Mouse (Mus musculus) limb, embryonic 14.5 days (tissue): ENCODE measurements around the gene Pax2. TPM values are rescaled to one million over a fixed set of nuclear protein-coding genes. Genes with fewer than 3 reads are reported as not detected.

Experiments
- ATAC-seq: fragments of 200-750 bp; cut with Nextera tagmentation; 2 replicates; pipeline ENCODE4 v1.8.0; 2017; ENCODE audit warnings: low read depth, moderate number of reproducible peaks, moderate TSS enrichment; ENCODE audit not compliant: low FRiP score
- DNase-seq: peaks from one replicate; pipeline ENCODE4 v3.0.0-alpha.2; 2015; ENCODE audit warnings: low spot score
- H3K27ac ChIP-seq: fragments of 300-500 bp; sonication (generic); replicated peaks from 2 replicates; pipeline ENCODE4 v1.5.1; 2014; ENCODE audit warnings: low read depth, mild to moderate bottlenecking, low read length, moderate library complexity, mixed read lengths
- H3K27me3 ChIP-seq: fragments of 300-500 bp; sonication (generic); 2 replicates; pipeline ENCODE4 v1.6.1; 2014; ENCODE audit warnings: low read length, mixed read lengths; ENCODE audit not compliant: control insufficient read depth, insufficient read depth
- H3K36me3 ChIP-seq: fragments of 300-500 bp; sonication (generic); 2 replicates; pipeline ENCODE4 v1.6.1; 2014; ENCODE audit warnings: mild to moderate bottlenecking, low read length, moderate library complexity, mixed read lengths; ENCODE audit not compliant: control insufficient read depth, insufficient read depth
- H3K4me1 ChIP-seq: fragments of 300-500 bp; sonication (generic); 2 replicates; pipeline ENCODE4 v1.6.1; 2014; ENCODE audit warnings: antibody characterized with exemption, low read length, mixed read lengths; ENCODE audit not compliant: control insufficient read depth, insufficient read depth
- H3K4me2 ChIP-seq: fragments of 300-500 bp; sonication (generic); replicated peaks from 2 replicates; pipeline ENCODE4 v1.6.1; 2014; ENCODE audit warnings: low read depth, mild to moderate bottlenecking, low read length, moderate library complexity; ENCODE audit not compliant: severe bottlenecking
- H3K4me3 ChIP-seq: fragments of 300-500 bp; sonication (generic); replicated peaks from 2 replicates; pipeline ENCODE4 v1.5.1; 2014; ENCODE audit warnings: low read length
- H3K9ac ChIP-seq: fragments of 300-500 bp; sonication (generic); 2 replicates; pipeline ENCODE4 v1.6.1; 2014; ENCODE audit warnings: mild to moderate bottlenecking, low read depth, low read length, moderate library complexity; ENCODE audit not compliant: severe bottlenecking
- H3K9me3 ChIP-seq: fragments of 300-500 bp; sonication (generic); 2 replicates; pipeline ENCODE4 v1.6.1; 2016; ENCODE audit warnings: low read length; ENCODE audit not compliant: control insufficient read depth
- POLR2A ChIP-seq: fragments of 200-500 bp; IDR thresholded peaks from 2 replicates; pipeline ENCODE4 v1.8.0; 2012; ENCODE audit warnings: inconsistent platforms, mild to moderate bottlenecking, moderate library complexity, borderline replicate concordance; ENCODE audit not compliant: insufficient read depth, insufficient read length; ENCODE audit errors: extremely low read depth
- WGBS: fragments of 180-500 bp; shearing (Covaris S2); extraction: QIAGEN DNeasy Blood & Tissue Kit; methylation state at CpG from one replicate; pipeline ENCODE4 v1.1.7; 2014; 5-methylcytosine and 5-hydroxymethylcytosine counted together
- polyA plus RNA-seq, 2 experiments: library from polyadenylated mRNA; depleted of rRNA in 1 of 2; stranded (reverse) in 1 of 2; unstranded in 1 of 2; fragments of >200 nt; fragmentation: Nextera tagmentation in 1 of 2; extraction: Ambion mirVana in 1 of 2; gene quantifications; 2 replicates each; pipeline versions ENCODE4 v1.2.1 to v1.2.3; 2012 to 2014

Pax2 gene
- polyA plus RNA-seq, 2 experiments, result 0.05 TPM; not detected in 1

DNA sequence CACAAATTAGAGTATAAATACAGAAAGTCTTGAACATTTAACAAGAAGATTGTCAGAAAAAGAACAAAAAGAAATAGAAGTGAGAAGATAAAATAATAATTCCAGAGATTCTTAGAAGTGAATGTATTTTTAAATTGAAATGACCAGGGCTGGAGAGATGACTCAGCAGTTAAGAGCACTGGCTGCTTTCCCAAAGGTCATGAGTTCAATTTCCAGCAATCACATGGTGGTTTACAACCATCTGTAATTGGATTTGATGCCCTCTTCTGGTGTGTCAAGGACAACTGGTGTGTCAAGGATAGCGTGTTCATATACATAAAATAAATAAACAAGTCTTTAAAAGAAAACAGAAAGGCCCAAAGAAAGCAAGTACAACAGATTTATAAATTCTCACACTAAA, 102.8 kb downstream of the Pax2 start:
- Histone ChIP-seq H3K27ac (no peak overlapping the region), H3K9me3 (no peaks in the 10 kb centered on the region), H3K27me3 (no peaks in the 10 kb centered on the region), H3K4me2 (no peak overlapping the region), H3K36me3 (no peaks in the 10 kb centered on the region), H3K9ac (no peak overlapping the region), H3K4me3 (no peak overlapping the region), H3K4me1 (no peaks in the 10 kb centered on the region)
- WGBS, result 92% methylated on average over 1 of the region's 1 CpGs
- no peak for TF ChIP-seq POLR2A
- ATAC-seq (no peak), DNase-seq (no peak)

DNA sequence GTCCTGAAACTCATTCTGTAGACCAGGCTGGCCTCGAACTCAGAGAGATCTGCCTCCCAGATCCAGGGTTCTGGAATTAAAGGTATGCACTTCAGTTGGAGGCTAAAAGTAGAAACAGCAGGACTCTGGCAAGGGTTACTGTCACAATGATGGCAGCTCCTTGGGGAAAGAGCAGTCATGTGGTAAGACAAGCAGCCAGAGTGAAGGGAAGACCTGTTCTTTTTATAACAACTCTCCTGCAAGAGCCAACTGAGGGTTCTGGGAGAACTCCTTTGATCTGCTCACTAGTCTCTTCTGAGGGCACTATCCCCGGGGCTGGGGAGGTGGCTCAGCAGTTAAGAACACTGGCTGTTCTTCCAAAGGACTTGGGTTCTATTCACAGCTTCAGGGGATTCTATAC, 112.9 kb downstream of the Pax2 start:
- ATAC-seq (no peak), DNase-seq (no peak)
- Histone ChIP-seq H3K9me3 (no peaks in the 10 kb centered on the region), H3K36me3 (no peaks in the 10 kb centered on the region), H3K9ac (no peak overlapping the region), H3K27me3 (peaks cover 4% of the 10 kb centered on the region; the same call in 1 of the 2 replicates), H3K4me2 (no peak overlapping the region), H3K4me3 (no peak overlapping the region), H3K27ac (no peak overlapping the region), H3K4me1 (no peaks in the 10 kb centered on the region)
- WGBS, result 46% methylated on average over 2 of the region's 2 CpGs
- TF ChIP-seq POLR2A, result no peak

DNA sequence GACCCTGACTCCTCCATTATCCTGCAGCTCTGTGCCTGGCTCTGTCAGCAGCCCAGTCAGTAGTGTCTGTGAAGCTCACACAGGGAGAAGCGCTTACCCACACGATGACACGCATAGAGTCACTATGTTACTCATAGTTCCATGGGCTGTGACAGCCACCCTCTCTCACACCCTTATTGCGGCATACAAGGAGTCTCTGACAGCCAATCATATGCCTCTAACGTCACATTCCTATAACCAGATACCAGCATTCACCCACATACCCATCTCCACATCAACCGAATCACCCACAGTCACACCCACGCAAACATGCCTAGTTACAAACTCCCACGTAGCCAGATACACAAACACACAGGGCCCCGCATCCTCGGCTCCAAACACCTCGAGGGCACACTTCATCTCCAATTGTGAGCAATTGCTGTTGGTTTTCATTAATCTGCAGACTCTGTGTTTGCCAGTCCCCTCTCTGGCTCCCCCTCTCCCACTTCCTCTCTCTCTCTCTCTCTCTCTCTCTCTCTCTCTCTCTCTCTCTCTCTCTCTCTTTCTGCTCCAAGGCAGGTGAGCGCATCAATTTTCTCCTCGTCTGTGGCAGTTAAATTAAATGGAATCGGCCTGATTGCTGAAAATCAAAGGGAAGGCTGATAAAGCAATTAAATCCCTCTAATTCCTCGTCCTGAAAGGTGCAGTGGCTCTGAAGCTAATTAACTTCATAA, 118.5 kb downstream of the Pax2 start:
- H3K4me1 ChIP-seq, result no peaks in the 10 kb centered on the region
- DNase-seq (no peak), ATAC-seq (no peak)
- no peak for TF ChIP-seq POLR2A
- H3K4me2 ChIP-seq, result no peak overlapping the region
- no peaks in the 10 kb centered on the region for H3K36me3 ChIP-seq
- no peak overlapping the region for H3K27ac ChIP-seq
- no peak overlapping the region for H3K4me3 ChIP-seq
- H3K9ac ChIP-seq, result no peak overlapping the region
- 57% methylated on average over 15 of the region's 15 CpGs for WGBS
- H3K9me3 ChIP-seq, result no peaks in the 10 kb centered on the region
- no peaks in the 10 kb centered on the region for H3K27me3 ChIP-seq

DNA sequence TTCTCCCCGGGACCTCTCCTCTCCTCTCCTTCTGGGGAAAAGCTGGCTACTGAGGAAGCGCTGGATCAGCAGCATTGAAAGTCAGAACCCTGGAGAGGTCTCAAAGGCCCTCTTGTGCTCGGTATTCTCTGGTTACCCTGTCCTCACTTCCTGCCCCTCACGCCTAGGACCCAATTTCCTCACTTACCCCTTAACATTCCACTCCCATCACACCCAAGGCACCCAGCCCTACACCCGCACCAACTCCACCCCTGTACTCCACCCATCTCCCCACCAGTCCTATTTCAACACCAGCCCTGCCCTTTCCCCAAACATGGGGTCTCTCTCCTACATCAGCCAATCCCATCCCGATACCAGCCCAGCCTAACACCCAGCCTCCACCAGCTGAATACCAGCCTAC, 119.1 kb downstream of the Pax2 start:
- Histone ChIP-seq H3K9ac (no peak overlapping the region), H3K4me2 (no peak overlapping the region), H3K36me3 (no peaks in the 10 kb centered on the region), H3K4me1 (no peaks in the 10 kb centered on the region), H3K9me3 (no peaks in the 10 kb centered on the region), H3K4me3 (no peak overlapping the region), H3K27me3 (no peaks in the 10 kb centered on the region), H3K27ac (no peak overlapping the region)
- DNase-seq (no peak), ATAC-seq (no peak)
- TF ChIP-seq POLR2A, result no peak
- 14% methylated on average over 6 of the region's 6 CpGs for WGBS

DNA sequence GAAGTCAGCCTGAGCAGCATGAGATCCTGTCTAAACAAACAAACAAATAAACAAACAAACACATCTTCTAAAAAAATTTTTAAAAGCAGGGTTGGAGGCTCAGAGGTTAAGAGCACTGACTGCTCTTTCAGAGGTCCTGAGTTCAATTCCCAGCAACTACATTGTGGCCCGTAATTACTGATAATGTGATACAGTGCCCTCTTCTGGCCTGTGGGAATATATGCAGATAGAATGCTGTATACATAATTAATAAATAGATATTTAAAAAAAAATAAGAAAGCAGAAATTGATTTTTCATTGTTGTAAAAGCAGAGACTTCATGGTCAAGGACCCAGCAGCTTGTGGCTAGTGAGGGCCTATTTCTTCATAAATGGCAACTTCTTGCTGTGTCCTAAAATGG, 119.9 kb downstream of the Pax2 start:
- no peaks in the 10 kb centered on the region for H3K4me1 ChIP-seq
- WGBS, result 86% methylated on average over 1 of the region's 1 CpGs

DNA sequence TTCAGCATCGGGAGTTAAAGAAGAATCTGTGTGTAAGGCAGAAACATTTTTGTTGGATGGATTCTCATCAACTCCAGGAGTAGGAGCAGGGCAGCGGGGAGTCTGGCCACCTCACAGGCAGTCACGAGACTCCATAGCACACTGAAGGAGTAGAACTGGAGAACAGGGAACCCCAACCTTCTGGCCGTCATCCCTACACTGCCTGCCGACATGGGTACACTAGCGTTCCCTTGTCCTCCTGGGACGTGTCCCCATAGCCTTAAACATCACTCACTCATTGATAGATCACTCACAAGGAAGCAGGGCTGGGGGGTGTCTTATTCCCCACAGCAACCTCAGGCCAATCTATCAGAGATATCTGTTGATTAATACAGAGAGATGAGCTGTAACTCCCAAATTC, 120.7 kb downstream of the Pax2 start:
- Histone ChIP-seq H3K4me2 (no peak overlapping the region), H3K9me3 (no peaks in the 10 kb centered on the region), H3K27me3 (no peaks in the 10 kb centered on the region), H3K4me1 (no peaks in the 10 kb centered on the region), H3K4me3 (no peak overlapping the region), H3K27ac (no peak overlapping the region), H3K36me3 (no peaks in the 10 kb centered on the region), H3K9ac (no peak overlapping the region)
- no peak for DNase-seq
- no peak for TF ChIP-seq POLR2A
- 90% methylated on average over 7 of the region's 7 CpGs for WGBS
- ATAC-seq, result no peak

More for the DNA sequence above, 119.9 kb downstream of the Pax2 start:
- DNase-seq (no peak), ATAC-seq (no peak)
- H3K9ac ChIP-seq, result no peak overlapping the region
- no peak for TF ChIP-seq POLR2A
- H3K27me3 ChIP-seq, result no peaks in the 10 kb centered on the region
- H3K27ac ChIP-seq, result no peak overlapping the region
- no peak overlapping the region for H3K4me3 ChIP-seq
- no peak overlapping the region for H3K4me2 ChIP-seq
- no peaks in the 10 kb centered on the region for H3K36me3 ChIP-seq
- H3K9me3 ChIP-seq, result no peaks in the 10 kb centered on the region
